Mouse (Mus musculus) lung, adult 2 months (tissue): ENCODE results near the gene Rrn3.
A peak's percentile ranks its signal among the peaks of the same experiment; 100 is the strongest.

Source experiments
- CTCF ChIP-seq: fragments of 200-500 bp; IDR thresholded peaks from 2 replicates; pipeline ENCODE4 v1.5.1; 2011; ENCODE audit warnings: mild to moderate bottlenecking, low read length, control low read depth; ENCODE audit not compliant: insufficient read depth
- POLR2A ChIP-seq: fragments of 200-500 bp; IDR thresholded peaks from 2 replicates; pipeline ENCODE4 v1.6.1; 2011; ENCODE audit warnings: low read depth, mild to moderate bottlenecking, control low read depth, low read length, borderline replicate concordance; ENCODE audit errors: extremely low read depth

GRCm38 (mm10) chr16:13733518-13734137, 46.9 kb upstream of the Rrn3 start:
- TF ChIP-seq CTCF (peak; percentile 84), POLR2A (no peak)
